Mouse (Mus musculus) midbrain, embryonic 16.5 days (tissue): Measurements from ENCODE around the gene Gm44502. TPM values are rescaled to one million over a fixed set of nuclear protein-coding genes. Genes with fewer than 3 reads are reported as not detected.
A peak's percentile ranks its signal among the peaks of the same experiment; 100 is the strongest.

Experiments
- ATAC-seq: fragments of 200-750 bp; cut with Nextera tagmentation; 2 replicates; pipeline ENCODE4 v1.8.0; 2017; ENCODE audit warnings: moderate TSS enrichment
- H3K27ac ChIP-seq: fragments of 300-500 bp; sonication (generic); 2 replicates; pipeline ENCODE4 v1.5.1; 2014; ENCODE audit warnings: mild to moderate bottlenecking, low read length, mixed read lengths
- H3K27me3 ChIP-seq: fragments of 300-500 bp; sonication (generic); 2 replicates; pipeline ENCODE4 v1.6.1; 2014; ENCODE audit warnings: low read depth, low read length, mixed read lengths; ENCODE audit not compliant: control insufficient read depth, insufficient read depth
- H3K36me3 ChIP-seq: fragments of 300-500 bp; sonication (generic); 2 replicates; pipeline ENCODE4 v1.6.1; 2014; ENCODE audit warnings: mild to moderate bottlenecking, low read length, moderate library complexity, mixed read lengths; ENCODE audit not compliant: control insufficient read depth, insufficient read depth
- H3K4me1 ChIP-seq: fragments of 300-500 bp; sonication (generic); 2 replicates; pipeline ENCODE4 v1.6.1; 2014; ENCODE audit warnings: mild to moderate bottlenecking, low read length, mixed read lengths; ENCODE audit not compliant: control insufficient read depth, insufficient read depth
- H3K4me2 ChIP-seq: fragments of 300-500 bp; sonication (generic); 2 replicates; pipeline ENCODE4 v1.6.1; 2014; ENCODE audit warnings: mild to moderate bottlenecking, low read length, mixed read lengths
- H3K4me3 ChIP-seq: fragments of 300-500 bp; sonication (generic); 2 replicates; pipeline ENCODE4 v1.5.1; 2014; ENCODE audit warnings: low read depth, mild to moderate bottlenecking, low read length, moderate library complexity, mixed read lengths
- H3K9ac ChIP-seq: fragments of 300-500 bp; sonication (generic); 2 replicates; pipeline ENCODE4 v1.6.1; 2014; ENCODE audit warnings: low read depth, low read length, mixed read lengths
- H3K9me3 ChIP-seq: fragments of 300-500 bp; sonication (generic); replicated peaks from 2 replicates; pipeline ENCODE4 v1.6.1; 2014; ENCODE audit warnings: mild to moderate bottlenecking, low read length, mixed read lengths; ENCODE audit not compliant: control insufficient read depth, poor library complexity, severe bottlenecking
- WGBS: fragments of 180-500 bp; shearing (Covaris S2); extraction: QIAGEN DNeasy Blood & Tissue Kit; methylation state at CpG from one replicate; pipeline ENCODE4 v1.1.7; 2014; 5-methylcytosine and 5-hydroxymethylcytosine counted together
- polyA plus RNA-seq: library from polyadenylated mRNA; unstranded; fragments of >200 nt; fragmentation: Nextera tagmentation; extraction: Ambion mirVana; gene quantifications from 2 replicates; pipeline ENCODE4 v1.2.1, GENCODE M21; 2015

Gene Gm44502
- polyA plus RNA-seq, 1 experiment from 2014 or later = not detected

DNA sequence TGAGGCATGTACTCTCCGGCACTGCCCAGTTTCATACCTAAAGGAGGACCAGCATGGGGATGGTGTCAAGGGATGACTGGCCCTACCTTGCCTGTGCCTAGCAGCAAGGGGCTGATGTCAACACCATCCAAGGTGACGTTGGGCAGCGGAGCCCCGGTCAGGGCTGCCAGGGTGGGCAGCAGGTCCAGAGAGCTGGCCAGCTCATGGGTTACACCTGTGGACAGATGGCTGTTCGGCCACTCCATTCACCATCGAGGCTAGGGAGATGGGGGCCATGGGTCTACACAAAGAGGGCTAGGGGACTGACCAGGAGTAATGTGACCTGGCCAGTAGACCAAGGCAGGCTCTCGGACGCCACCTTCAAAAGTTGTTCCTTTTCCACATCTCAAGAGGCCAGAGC lies 44.4 kb upstream of the Gm44502 start:
- Histone ChIP-seq H3K9me3 (no peaks in the 10 kb centered on the region), H3K27me3 (no peaks in the 10 kb centered on the region), H3K4me2 (no peak overlapping the region), H3K4me3 (no peak overlapping the region), H3K27ac (no peak overlapping the region), H3K4me1 (peaks cover 11% of the 10 kb centered on the region), H3K9ac (no peak overlapping the region), H3K36me3 (no peaks in the 10 kb centered on the region)
- no peak for ATAC-seq
- 96% methylated on average over 8 of the region's 8 CpGs for WGBS

DNA sequence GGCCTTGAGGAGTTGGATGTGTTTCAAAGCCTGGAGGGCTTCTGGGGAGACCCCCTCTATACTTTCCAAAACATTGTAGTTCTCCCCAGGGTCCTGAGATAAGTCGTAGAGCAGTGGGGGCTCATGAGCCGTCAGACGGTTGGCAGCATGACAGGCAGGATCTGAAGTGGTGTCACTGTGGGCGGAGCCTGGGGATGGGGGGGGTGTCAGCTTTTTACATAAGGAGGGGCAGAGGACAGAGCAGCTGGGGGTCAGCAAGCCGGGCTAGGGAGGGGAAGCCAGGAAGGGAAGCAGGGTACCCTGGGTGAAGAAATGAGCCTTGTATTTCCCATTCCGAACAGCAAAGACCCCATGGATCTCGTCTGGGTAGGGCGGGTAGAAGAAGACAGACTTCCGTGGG lies 43.9 kb upstream of the Gm44502 start:
- ATAC-seq = no peak
- H3K27ac ChIP-seq = no peak overlapping the region
- no peak overlapping the region for H3K9ac ChIP-seq
- H3K27me3 ChIP-seq = no peaks in the 10 kb centered on the region
- no peaks in the 10 kb centered on the region for H3K9me3 ChIP-seq
- no peaks in the 10 kb centered on the region for H3K36me3 ChIP-seq
- no peak overlapping the region for H3K4me3 ChIP-seq
- H3K4me1 ChIP-seq = peaks cover 13% of the 10 kb centered on the region
- no peak overlapping the region for H3K4me2 ChIP-seq
- 89% methylated on average over 9 of the region's 9 CpGs for WGBS

DNA sequence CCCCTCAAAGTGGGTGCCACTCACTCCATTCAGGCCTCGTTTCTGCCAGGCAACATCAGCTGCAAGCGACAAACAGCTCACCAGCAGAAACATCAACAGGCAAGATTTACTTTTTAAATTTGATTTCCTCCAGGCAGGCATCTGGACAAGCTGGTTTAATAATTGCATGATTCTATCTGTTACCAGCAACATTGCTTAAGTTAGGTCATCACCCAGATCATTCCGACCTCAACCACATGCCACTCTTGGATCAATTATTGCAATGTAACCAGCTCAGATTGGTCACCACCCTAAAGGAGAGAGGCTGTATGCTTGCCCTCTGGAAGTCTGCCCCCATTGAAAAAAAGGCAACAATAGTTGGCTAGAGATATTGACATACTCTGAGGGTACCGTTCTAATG lies 42.0 kb upstream of the Gm44502 start:
- Histone ChIP-seq H3K4me3 (no peak overlapping the region), H3K9ac (no peak overlapping the region), H3K36me3 (no peaks in the 10 kb centered on the region), H3K27me3 (no peaks in the 10 kb centered on the region), H3K27ac (no peak overlapping the region), H3K4me2 (no peak overlapping the region), H3K9me3 (no peaks in the 10 kb centered on the region), H3K4me1 (peaks cover 11% of the 10 kb centered on the region; the same call in 1 of the 2 replicates)
- 90% methylated on average over 4 of the region's 4 CpGs for WGBS
- ATAC-seq = no peak

DNA sequence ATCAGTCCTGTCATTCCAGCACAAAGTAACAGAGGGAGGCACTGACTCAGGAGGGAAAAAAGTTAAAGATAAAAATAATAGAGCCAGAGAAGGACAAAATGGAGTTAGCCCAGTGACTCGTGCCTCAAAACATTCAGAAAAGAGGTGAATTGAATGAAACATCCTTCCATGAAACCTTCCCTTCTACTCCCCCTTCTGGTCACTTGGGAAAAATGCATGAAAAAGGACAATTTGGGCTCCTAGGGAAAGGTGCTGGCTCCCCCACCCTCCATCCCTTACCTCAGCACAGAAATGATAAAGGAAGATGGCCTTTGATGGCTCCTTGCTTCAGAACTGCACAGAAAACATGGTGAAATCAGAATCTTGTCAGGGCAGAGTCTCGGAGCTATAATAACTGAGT lies 39.1 kb upstream of the Gm44502 start:
- Histone ChIP-seq H3K9me3 (no peaks in the 10 kb centered on the region), H3K4me1 (peaks cover 5% of the 10 kb centered on the region; the same call in 1 of the 2 replicates), H3K4me3 (no peak overlapping the region), H3K9ac (no peak overlapping the region), H3K4me2 (no peak overlapping the region), H3K27ac (no peak overlapping the region), H3K27me3 (no peaks in the 10 kb centered on the region), H3K36me3 (no peaks in the 10 kb centered on the region)
- no peak for ATAC-seq
- WGBS = 34% methylated on average over 2 of the region's 2 CpGs

DNA sequence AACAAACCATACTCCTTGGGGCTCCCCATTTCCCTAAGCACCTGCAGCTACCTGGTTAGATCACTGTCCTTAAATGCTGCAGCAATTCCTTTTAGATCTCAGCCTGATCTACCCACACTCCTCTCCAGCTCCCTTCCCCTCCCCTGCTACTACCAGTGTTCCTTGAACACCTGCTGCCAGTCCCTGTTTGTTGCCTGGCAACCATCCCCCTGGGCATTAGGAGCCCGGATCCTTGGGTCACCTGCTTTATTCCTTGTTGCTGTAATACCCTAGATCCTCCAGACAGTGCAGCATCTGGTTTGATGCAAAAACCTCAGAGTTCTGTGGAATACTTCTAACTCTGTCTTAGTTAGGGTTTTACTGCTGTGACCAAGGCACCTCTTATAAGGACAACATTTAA lies 35.6 kb upstream of the Gm44502 start:
- Histone ChIP-seq H3K9ac (no peak overlapping the region), H3K4me2 (no peak overlapping the region), H3K9me3 (no peaks in the 10 kb centered on the region), H3K27ac (0 out of 2 replicates have a peak overlapping the region, but pooled peaks have one; percentile 38), H3K36me3 (peaks cover 21% of the 10 kb centered on the region), H3K27me3 (no peaks in the 10 kb centered on the region), H3K4me1 (peaks cover 5% of the 10 kb centered on the region; the same call in 1 of the 2 replicates), H3K4me3 (no peak overlapping the region)
- 3% methylated on average over 1 of the region's 1 CpGs for WGBS
- ATAC-seq = peak; percentile 43; the same call in 1 of the 2 replicates

DNA sequence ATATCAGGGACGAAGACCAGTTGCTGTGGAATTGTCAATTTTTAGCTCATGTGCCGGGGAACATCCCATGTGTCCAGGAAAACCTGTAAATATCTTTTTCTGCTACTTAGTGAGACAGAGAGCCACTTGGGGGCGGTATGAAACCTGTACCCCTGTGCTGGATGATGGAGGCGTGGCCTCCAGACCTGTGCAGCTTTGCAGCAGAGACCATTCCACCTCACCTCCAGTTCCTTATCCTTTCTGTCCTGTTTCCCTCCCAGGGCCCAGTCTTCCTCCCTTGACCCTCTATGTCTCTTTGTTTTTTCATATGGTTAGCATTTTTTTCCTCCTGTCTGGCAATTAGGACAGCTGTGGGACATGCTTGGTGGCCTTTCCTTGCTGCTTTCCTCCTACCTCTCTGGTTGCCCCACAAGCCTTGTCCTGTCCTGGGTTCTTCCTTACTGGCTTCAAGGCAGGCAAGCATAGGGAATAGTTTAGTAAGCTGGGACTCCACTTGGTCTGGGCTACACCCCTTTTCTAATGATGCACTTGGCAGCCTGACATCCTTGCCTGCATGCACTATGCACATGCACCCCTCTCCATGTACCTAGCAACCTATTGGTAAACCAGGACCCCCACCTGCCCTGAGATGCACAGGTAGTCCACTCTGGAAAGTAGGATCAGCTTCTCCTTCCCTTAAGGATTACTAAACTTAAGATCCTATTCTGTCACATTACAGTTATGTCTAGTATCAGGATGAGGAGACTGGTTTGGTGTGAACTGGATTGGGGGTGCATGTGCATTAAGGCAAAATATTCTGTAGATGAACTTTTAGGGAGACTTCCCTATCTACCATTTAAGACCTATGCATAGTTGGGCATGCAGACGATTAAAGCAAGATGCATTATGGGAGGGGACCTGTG lies 34.1 kb upstream of the Gm44502 start:
- Histone ChIP-seq H3K9ac (no peak overlapping the region), H3K4me3 (no peak overlapping the region), H3K36me3 (peaks cover 31% of the 10 kb centered on the region), H3K27me3 (no peaks in the 10 kb centered on the region), H3K27ac (no peak overlapping the region), H3K9me3 (no peaks in the 10 kb centered on the region), H3K4me2 (no peak overlapping the region), H3K4me1 (peaks cover 5% of the 10 kb centered on the region; the same call in 1 of the 2 replicates)
- WGBS = 71% methylated on average over 5 of the region's 5 CpGs
- ATAC-seq = no peak

DNA sequence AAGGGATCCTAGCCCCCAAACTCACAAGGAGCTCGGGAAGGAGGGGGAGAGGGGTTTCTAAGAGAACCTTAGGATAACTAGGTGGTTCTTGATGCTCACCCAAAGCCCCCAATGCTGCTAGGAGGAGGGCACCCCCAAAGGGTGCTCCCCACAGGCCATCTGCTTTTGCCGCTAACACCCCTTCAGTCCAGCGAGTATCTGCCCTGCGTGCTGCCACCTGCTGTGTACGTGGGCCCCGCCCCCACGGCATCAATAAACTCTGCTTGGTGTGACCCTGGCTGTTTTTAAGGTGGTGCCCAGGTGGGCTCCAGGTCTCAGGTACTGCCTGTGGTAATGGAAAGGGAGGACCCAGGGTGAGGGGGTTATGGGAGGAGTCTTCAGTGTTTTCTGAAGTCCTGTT lies 32.7 kb upstream of the Gm44502 start:
- no peaks in the 10 kb centered on the region for H3K27me3 ChIP-seq

DNA sequence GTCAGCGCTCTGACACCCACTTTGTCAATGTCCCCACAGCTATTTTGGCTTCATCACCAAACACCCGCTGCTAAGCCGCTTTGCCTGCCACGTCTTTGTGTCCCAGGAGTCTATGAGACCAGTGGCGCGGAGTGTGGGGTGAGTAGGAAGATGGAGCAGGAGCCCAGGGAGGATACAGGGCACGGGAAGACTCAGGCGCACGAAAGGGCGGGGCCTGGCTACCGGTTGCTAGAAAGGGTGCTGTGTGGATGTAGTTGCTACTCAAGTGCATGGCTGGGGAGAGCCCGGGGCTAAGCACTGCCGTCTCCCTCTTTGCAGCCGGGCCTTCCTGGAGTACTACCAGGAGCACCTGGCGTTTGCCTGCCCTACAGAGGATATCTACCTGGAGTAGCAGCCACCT lies 31.8 kb upstream of the Gm44502 start:
- Histone ChIP-seq H3K27ac (no peak overlapping the region), H3K9ac (no peak overlapping the region), H3K36me3 (peaks cover 48% of the 10 kb centered on the region), H3K9me3 (no peaks in the 10 kb centered on the region), H3K27me3 (no peaks in the 10 kb centered on the region), H3K4me1 (peaks cover 2% of the 10 kb centered on the region; the same call in 1 of the 2 replicates), H3K4me2 (no peak overlapping the region), H3K4me3 (no peak overlapping the region)
- WGBS = 91% methylated on average over 15 of the region's 15 CpGs
- no peak for ATAC-seq

More for the DNA sequence above, 32.7 kb upstream of the Gm44502 start:
- H3K27ac ChIP-seq = no peak overlapping the region
- peaks cover 42% of the 10 kb centered on the region for H3K36me3 ChIP-seq
- no peak overlapping the region for H3K4me2 ChIP-seq
- H3K9ac ChIP-seq = no peak overlapping the region
- no peaks in the 10 kb centered on the region for H3K9me3 ChIP-seq
- 81% methylated on average over 7 of the region's 7 CpGs for WGBS
- peaks cover 2% of the 10 kb centered on the region; the same call in 1 of the 2 replicates for H3K4me1 ChIP-seq
- no peak for ATAC-seq
- H3K4me3 ChIP-seq = no peak overlapping the region

DNA sequence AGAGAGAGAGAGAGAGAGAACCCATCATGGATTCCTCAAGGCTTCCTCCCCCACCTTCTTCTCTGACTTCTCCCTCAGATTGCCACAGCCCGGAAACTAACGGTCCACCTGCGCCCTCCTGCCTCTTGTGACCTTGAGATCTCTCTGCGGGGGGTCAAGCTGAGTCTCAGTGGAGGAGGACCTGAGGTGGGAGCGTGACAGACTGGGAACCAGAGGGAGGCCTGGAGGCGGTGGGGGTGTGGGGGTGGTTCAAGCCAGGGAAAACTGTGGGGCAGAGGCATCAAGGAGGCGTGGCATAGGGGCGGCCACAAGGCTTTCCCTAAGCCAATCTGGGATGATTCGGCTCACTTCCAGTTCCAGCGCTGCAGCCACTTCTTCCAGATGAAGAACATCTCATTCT lies 30.8 kb upstream of the Gm44502 start:
- Histone ChIP-seq H3K4me2 (no peak overlapping the region), H3K4me1 (peaks cover 10% of the 10 kb centered on the region), H3K4me3 (no peak overlapping the region), H3K36me3 (peaks cover 48% of the 10 kb centered on the region), H3K27me3 (no peaks in the 10 kb centered on the region), H3K27ac (no peak overlapping the region), H3K9ac (no peak overlapping the region), H3K9me3 (no peaks in the 10 kb centered on the region)
- ATAC-seq = no peak
- 76% methylated on average over 10 of the region's 10 CpGs for WGBS
